Mouse (Mus musculus): ENCODE measurements around the gene E130114P18Rik.
A peak's percentile ranks its signal among the peaks of the same experiment; 100 is the strongest.

The E130114P18Rik gene

DNA sequence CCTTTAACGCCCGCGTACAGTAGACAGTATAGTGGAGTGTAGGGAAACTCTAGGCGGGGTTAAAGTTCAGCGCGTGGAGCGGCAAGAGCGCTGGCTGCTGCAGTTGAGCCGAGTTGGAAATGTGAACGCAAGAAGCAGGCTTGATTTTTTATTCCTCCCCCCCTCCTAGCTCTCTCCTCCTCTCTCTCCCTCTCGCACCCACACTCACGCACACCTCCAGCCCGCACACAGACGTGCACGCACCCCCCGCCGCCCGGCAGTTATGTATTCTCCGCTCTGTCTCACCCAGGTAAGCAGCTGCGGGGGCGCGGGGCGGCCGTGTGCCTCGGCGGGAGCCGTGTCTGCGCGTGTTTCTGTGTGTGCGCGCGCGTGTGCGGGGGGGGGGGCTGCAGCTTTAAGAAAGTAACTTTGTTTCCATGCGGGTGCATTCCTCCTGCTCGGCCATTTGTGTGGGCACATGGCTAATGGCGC lies at the start of gene E130114P18Rik:
Gene E130114P18Rik (minus strand): TSS at position 373 of the 471 bp plus-strand sequence.
- DNase-seq (ENCODE audit: low read depth, low spot score): peak; percentile 77

DNA sequence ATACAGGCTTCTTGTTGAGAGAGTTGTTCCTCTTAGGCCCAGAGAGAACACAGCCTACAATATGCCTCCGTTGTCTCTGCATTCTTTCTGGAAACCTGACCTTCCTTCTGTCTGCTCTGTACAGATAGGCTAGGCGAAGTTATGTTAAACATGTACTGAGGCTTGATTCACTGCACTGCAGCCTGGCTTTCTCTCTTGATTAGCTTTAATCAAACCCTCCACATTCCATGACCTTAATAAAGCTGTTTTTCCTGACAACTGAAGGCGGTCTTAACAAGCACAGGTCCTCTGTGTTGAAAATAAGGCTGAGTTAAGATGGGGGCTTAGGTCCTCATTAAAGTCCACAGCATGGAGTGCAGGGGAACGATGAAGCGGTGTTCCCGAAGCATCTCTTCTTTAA lies 49.2 kb upstream of the E130114P18Rik start:
- DNase-seq (ENCODE audit: low read depth, low spot score): no peak

DNA sequence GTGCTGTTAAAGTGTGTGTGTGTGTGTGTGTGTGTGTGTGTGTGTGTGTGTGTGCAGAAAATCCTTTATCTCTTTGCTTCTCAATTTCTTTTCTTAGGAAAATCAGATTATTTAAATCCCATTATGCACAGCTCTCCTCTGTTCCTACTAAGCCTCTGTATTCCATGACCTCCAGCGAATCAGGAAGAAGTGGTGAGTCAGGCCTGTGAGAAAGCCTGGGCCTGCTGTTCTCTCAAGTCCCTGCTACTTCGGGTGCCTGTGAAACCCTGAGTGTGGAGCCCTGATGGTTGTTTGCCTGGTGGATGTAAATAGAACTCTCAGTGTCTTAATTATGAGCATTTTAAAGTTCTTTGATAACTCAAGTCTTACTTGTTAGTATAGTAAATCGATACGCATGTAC lies 48.0 kb upstream of the E130114P18Rik start:
- DNase-seq (ENCODE audit: low read depth, low spot score): no peak

DNA sequence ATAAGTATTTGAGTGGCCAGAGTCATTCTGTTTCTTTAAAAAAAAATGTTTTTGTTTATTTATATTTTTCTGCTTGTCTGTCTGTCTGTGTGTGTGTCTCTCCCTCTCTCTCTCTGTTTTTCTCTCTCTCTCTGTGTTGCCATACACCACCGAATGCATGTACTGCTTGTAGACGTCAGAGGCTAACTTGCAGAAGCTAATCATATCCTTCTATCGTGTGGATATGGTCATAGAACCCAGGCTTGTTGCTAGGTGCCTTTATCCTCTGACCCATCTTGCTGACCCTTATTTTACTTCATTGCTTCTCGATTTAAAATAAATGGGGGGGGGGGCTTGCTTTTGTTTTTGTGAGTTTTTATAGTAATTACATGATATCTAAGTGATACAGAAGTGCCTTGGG lies 47.6 kb upstream of the E130114P18Rik start:
- no peak for DNase-seq (ENCODE audit: low read depth, low spot score)

DNA sequence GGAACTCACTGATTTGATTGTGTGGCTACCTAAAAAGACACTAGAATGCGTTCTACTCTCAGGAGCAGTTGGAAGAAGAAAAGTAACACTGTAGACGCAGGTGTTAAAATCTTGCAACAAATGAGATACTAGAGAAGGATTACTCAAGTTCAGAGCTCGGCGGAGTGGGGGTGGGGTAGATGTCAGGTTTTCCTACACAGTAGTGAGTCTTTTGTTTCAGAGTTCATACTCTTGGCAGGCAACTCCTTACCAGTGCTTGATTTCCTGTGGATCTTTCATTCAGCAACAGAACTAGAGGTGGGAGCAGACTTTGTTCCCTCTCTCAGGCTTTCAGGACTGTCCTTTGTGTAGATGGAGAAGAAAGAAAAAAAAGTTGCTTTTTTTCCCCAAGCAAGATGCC lies 46.6 kb upstream of the E130114P18Rik start:
- no peak for DNase-seq (ENCODE audit: low read depth, low spot score)

DNA sequence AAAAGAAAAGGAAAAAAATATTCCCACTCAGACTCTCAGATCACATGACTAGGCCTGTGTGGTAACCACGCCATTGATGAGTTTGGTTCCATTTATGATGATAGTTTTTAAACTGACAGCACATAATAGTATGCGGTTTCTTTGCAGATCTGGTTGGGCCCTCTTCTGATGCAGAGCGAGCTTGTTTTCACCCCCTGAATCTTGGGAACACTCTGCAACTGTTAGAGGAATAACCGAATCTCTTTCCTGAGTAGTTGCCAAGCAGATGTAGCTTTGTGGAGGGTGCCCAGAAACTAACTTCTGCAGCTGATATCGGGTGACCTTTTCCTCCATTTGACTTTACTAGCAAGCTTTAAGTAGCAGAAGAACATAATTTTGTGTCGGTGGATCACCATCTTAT lies 45.6 kb upstream of the E130114P18Rik start:
- DNase-seq (ENCODE audit: low read depth, low spot score): no peak

DNA sequence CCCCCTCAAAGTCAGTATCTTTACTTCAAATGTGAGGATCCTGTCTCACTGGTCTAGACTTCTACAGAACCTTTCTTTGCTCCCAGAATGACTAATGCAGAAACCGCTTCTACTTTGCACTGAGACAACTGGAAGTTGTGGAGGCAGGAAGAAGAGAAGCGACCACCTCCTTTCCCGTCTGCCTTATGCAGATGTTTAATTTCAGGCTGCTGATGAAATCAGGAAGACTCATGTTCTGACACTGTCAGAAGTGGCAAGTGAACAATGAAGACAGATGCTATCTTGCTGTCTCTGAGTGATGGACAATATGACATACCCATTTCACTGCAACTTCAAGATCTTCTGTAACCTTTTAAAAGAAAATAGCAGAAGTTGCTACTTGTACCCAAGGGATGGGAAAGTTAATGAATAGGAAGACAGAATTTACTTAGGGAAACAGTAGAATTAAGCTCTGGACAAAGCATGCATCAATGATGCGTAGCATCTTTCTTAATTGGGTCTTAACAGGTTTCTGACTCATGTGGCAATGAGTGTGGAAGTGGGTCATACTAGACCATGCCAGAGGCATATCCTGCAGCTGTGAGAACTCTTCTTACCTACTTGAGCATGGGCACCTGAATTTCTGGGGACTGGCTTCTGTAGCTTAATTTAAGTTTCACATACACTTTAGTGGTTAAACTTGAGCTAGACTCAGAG lies 43.8 kb upstream of the E130114P18Rik start:
- no peak for DNase-seq (ENCODE audit: low read depth, low spot score)

DNA sequence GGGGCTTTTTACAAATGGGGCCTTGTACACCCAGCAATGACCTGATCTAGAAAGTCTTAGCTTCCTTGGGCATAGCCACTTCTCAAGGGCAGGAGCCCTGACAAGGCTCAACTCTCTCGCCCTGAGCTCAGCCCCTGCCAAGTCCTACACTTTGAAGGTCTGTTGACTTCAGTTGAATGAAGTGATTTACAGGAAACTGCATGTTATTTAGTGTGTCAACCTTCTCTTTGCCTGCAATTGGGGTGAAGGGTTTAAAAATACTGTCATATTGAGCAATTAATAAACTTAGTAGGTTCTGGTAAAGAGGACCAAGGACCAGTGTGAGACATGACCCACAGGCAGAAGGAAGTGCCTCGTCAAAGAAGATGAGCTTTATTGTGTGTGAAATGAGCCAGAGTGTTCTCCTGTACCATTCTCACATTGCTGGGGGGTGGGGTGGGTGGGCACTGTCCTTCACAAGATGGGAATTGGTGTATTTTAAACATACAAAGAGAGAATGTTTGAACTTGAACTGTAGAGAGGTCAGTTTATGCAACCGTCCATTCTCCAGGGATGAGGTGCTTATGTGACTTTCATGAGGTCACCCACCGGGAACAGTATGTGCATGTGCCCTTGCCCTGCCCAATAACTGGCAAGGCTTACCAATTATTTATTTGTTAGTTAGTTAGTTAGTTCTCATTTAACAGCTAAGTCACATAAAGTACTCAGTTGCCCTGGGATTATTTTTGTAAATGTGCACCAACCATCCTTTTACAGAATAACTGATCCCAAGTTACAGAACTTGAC lies 42.8 kb upstream of the E130114P18Rik start:
- no peak for DNase-seq (ENCODE audit: low read depth, low spot score)

DNA sequence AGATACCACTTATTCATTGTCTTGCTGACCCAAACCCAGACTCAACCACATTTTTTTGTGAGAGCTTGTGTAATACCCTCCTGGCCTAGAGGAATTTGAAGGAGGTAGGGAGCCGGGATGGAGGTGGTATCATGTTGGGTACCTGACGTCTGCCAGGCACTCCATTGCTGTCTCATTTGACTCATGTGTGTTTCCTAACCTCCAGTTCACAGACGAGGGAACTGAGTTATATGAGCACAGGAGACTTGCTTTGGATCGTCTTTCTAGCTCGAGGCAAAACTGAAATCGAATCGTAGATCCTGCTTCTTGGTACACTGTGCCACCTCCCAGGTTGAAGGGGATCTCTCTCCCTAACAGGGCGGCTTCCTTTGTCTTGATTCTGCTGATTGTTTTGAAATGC lies 41.2 kb upstream of the E130114P18Rik start:
- DNase-seq (ENCODE audit: low read depth, low spot score): no peak

DNA sequence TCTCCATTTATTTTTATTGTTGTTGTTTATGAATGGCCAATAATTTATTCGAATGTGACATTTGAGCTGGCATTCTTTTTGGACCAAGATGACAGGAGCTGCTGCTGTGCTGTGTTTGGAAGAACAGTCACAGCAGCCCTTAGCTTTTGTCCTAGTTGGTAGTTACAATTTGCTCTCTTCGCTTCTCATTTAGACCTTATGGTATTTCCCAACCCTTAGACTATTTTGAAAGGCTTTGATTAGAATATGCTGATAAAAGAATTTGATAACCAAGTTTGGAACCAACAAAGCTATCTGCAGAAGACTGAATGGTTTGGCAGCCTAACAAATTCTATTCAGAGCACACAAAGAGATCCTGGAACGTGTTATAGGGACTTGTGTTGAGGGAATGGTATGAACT lies 40.6 kb upstream of the E130114P18Rik start:
- no peak for DNase-seq (ENCODE audit: low read depth, low spot score)

DNA sequence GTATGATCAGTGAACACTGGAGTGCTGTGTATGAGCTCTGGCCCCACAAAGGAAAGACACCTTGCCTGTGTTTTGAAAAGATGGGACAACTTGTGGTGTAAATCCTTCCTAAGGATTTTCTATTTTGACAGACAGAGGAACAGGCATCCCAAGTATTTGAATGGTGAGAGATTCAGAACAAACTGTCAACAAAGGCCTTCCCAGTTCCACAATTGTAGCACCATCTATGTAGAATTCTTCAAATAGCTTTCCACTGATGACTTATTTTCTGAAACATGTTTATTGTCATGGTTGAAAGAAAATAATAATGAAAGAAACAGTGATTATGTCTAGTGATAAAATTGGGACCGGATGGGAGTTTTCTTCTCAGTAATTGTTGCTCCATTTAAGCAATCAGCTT lies 39.9 kb upstream of the E130114P18Rik start:
- no peak for DNase-seq (ENCODE audit: low read depth, low spot score)

DNA sequence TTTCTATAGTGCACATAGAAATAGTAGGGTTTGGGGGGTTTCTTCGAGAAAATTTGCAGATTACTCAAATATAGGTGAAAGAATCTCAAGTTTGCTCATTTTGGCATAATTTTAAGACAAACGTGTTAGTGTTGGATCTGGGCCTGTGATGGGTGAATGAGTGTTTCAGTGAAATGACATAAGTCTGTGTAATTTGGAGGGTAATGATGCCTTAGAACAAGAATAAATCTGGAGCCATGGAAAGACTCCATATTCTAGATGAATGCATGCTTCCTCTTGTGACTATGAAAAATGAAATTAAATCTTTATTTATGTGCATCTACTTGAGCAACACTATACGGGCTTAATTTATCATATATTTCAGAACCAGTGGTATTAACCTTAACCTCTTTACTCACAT lies 38.9 kb upstream of the E130114P18Rik start:
- DNase-seq (ENCODE audit: low read depth, low spot score): no peak

DNA sequence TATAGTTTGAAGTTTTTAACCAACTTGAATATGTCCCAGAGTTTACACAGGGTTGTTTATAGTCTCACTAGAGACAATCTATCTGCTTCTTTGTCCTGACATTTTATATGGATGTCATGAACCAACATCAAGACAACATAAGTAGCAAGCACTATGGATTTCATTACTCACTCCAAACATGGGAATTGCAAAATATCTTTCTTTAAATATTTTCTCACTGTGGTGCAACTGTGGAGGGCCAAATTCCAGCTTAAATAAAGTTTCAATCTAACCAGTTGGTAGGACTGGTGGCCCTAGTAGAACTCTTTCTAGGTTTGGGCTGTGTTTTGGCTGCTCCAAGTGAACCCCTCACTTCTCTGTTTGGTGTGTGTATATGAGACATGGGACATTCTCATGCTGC lies 38.1 kb upstream of the E130114P18Rik start:
- no peak for DNase-seq (ENCODE audit: low read depth, low spot score)

DNA sequence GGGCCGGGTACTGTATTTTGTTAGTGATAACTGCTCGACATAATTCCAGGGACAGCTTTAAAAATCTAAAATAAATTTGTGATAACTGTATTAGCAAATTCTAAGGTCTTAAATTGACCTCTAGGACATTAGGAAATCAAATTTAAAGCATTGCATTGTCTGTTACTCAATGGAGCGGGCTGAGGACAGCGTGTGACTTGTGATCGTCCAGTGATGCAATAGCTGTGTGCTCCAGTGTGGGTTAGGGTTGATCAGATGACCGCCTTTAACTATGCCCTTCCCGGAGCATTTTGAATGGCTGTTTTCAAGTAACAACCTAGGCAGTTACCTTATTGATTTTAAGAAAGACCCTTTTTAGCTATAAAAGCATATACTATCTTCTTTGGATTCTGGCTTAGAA lies 36.6 kb upstream of the E130114P18Rik start:
- no peak for DNase-seq (ENCODE audit: low read depth, low spot score)

DNA sequence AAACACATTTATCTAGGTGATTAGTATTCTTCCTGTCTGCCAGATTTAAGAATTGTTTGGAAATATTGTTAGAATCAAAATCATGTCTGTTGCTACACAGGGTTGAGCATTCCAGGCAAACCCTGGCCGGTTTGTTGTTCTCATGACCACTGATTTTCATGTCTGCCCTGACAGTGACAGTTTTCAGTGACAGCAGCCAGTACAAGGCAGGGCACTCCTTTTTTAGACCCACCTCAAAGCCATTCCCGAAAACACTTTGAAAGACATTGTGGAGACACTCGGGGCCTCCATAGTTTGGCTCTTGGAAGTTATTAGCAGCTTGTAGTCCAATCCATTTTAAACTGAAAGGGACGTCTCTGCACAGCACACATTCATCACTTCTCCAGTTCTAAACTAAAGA lies 36.1 kb upstream of the E130114P18Rik start:
- DNase-seq (ENCODE audit: low read depth, low spot score): no peak

DNA sequence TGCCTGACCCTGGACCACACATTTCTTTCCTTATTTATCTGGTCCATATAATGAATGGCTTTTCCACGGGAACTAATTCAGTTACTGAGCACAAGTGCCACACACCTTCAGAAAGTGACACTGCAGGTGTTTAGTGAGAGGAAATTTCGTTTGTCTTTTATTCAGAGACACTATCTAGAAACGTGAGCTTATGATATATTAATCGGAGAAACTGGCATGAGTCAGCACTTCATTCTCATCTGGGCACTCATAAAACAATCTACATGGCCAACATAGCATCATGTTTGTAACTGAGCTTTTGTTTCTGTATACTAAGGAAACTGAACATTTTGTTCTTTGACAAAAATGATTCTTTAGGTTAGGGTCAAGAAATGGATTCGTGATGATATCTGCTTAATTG lies 35.2 kb upstream of the E130114P18Rik start:
- DNase-seq (ENCODE audit: low read depth, low spot score): no peak

DNA sequence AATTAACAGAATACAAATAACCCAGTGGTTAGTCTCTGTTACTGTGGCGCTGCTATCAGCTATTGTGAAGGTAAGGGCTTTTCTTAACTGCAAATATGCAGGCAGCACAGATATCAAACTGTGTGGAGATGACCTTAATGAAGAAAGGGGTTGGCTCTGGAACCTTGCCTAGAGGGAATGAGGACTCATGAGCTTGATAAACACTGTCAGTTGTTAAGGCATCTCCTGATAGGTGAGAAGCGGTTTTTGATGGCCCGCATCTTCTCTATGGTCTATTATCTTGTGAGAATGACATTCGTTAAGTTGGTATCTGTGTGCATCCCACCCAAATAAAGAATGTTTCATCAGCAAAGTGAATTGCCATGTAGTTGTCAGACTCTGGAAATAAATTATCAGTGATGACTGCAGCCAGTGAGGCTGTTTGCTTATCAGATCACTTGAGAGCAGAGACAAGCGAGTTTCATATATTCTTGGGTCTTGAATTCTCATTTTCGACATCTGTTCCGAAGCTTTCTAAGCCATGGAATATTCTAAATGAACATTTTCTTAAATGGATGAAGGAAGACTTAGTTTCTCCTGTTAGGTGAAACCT lies 32.6 kb upstream of the E130114P18Rik start:
- no peak for DNase-seq (ENCODE audit: low read depth, low spot score)

DNA sequence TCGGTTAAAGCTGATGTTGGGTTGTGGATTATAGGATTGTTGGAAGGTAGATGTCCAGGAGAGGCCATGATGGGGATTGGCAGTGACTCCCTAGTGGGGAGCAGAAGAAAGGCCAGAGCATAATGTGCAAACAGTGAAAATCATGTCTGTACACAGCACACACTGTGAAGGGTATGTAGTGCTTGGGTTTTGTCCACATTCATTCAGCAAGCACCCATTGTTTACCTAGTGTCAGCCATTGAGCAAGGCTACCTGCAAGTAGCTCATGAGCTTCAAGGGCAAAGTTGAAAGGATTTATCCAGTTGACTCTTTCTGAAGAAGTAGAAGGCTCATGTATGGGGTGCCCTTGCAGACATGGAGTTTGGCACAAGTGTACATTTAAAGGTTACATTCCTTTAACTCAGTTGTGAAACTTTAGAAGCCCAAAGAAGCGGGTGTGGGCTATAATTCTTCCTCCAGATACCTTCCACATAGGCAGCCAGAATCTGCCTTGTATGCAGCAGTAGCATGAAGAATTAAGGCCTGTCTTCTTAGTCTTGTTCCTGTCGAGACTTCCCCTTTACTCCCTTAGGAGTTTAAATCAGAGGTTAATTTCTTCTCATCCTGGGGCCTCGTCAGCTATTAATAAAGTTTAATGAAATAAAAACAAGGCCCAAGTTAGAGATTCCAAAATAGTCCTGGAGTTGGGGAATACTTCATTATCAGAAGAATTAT lies 31.9 kb upstream of the E130114P18Rik start:
- no peak for DNase-seq (ENCODE audit: low read depth, low spot score)

DNA sequence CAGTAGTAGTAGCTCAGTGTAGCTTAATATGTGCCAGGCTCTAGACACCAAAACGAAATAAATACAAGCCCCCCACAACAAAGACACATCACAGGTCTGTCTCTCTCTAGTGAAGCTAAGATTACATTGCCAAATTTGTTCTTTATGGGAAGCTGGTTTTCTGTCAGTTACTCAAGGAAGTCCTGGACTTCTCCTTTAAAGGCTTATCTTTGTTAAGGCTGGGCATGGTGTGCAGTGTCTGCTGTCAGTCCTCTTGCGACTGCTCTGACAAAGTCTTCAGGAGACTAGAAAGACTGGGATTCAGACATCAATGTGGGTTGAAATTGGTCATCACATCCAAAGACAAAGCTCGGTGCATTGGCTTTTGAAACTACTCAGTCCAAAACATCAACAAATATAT lies 31.0 kb upstream of the E130114P18Rik start:
- DNase-seq (ENCODE audit: low read depth, low spot score): no peak

DNA sequence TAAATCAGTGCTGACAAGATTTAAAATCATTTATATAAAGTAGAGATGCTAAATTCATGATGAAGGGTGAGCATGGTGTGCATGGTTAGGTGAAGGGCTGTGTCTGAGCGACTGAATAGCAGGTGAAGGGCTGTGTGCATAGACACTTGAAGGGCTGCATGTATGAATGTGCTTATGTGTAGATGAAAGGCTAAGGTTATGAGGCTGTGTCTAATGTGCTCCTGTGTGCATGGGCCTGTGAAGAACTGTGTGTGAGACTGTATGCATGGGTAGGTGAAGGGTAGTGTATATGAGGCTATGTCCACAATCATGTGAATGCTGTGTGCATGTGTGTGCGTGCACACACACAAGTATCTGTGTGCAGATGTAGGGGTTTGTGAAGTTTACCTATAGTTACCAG lies 29.0 kb upstream of the E130114P18Rik start:
- no peak for DNase-seq (ENCODE audit: low read depth, low spot score)

DNA sequence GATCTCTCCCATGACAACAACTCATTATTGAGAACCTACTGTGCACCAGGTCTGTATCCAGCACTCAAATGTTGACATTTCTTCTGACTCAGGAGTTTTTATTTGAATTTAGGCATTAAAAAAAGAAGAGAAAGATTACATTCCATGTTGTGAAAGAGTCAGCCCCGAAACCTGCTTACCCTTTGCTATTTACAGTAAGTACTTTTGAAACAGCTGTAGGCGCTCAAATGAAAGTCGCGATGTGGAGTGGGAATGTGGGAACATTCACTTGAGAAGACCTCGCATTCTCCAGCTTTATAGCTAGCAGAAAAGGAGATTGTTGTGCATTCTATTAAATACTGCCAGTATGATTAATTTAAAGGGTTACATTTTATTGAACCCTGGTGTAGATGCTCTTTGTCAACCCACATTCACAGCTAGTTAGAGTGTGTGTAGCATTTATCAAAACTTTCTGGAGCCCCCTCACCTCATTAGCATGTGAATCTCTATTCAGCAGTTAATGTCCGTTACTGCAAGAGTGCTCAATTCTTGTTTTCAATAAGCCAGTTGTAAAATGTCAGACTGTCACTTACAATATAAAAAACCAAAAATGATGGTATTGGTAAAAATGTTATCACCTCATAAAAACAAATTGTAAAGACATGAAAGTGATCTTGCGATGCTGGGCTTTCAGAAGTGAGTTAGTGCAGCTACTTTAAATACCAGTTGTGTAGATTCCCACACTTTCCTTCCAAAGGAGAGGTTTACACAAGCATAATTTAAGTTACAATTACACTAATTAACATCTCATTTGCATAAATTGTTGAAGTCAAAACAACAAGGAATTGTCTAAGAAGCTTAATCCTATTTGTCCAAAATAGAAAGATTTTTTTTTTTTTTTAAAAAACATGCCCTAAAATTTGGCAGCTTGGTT lies 28.3 kb upstream of the E130114P18Rik start:
- no peak for DNase-seq (ENCODE audit: low read depth, low spot score)

Measured in ZHBTc4 (cell line).